Mouse (Mus musculus) adrenal gland, postnatal 4 days (tissue): Measurements from ENCODE around the gene Hs6st3. TPM values are rescaled to one million over a fixed set of nuclear protein-coding genes. Genes with fewer than 3 reads are reported as not detected.
A peak's percentile ranks its signal among the peaks of the same experiment; 100 is the strongest.

Experiments
- DNase-seq, 2 experiments: peaks; one replicate each; pipeline ENCODE4 v3.0.0; 2021 to 2022; ENCODE audit warnings: low spot score in 2 of 2, mixed read lengths in 2 of 2
- long read RNA-seq, 2 experiments: library from polyadenylated mRNA; stranded (forward); transcript quantifications; one replicate each; pipeline ENCODE4 v2.0.0; 2021
- total RNA-seq, 2 experiments: library from RNA; stranded (reverse); gene quantifications; 2 replicates each; pipeline ENCODE4 v1.2.3; 2021

Gene Hs6st3
- 1 to 10 TPM; 3.2 to 3.3 TPM for total RNA-seq
- long read RNA-seq, experiment 1: 0 reads
- long read RNA-seq, experiment 2, partial matches to known transcripts: 0 of 2 reads
- long read RNA-seq, experiment 2, other reads (novel, unspliced or antisense): 2 of 2 reads

- DNase-seq: peak in 1 of 2 experiments; percentile 11
These were observed at the start of gene Hs6st3 for GRCm38 (mm10) chr14:119137906-119138785. Gene Hs6st3, plus strand, starts transcription at chr14:119138341.

DNA sequence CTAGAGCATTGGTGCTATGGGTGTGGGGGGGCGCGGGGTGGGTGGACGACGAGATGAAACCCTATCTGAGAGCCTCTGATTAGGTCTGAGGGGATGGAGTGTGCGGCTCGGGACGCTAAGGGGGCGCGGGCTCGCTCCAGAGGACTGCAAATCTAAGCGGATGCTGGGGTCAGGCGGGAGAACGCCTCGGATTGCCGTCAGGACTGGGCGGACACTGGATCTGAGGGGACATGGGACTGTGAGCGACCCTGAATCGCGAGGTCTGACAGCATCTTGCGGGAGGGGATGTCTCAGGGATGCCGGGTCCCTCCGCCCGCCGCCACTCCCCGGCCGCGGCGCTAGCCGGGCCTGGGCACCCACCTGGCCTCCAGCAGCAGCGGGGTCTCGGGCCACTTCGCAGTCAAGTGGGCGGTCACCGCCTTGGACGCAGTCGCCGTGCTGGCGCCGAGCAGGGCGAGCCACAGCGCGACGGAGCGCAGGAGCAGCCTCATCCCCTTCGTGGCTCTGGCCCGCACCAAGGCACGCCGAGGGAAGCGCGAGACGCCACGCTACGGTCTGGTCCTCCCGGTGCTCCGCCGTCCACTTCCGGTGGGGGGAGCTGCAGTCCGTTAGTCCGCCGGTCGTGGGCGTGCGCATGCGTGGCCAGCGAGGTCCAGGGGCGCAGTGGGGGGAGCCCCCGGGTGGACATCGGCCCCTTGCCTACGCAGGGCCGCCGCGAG lies 39.1 kb upstream of the Hs6st3 start, which contains the start of gene Uggt2:
Uggt2 (minus strand) TSS at position 580 of the 719 bp plus-strand sequence.
- DNase-seq: peak; percentile 77 to 79

- DNase-seq: no peak
These were observed 38.6 kb upstream of the Hs6st3 start for GRCm38 (mm10) chr14:119099570-119099891.

GRCm38 (mm10) chr14:119107591-119107990 lies 30.6 kb upstream of the Hs6st3 start:
- DNase-seq: no peak

- no peak for DNase-seq
These were observed 29.3 kb upstream of the Hs6st3 start for GRCm38 (mm10) chr14:119108776-119109301.

DNA sequence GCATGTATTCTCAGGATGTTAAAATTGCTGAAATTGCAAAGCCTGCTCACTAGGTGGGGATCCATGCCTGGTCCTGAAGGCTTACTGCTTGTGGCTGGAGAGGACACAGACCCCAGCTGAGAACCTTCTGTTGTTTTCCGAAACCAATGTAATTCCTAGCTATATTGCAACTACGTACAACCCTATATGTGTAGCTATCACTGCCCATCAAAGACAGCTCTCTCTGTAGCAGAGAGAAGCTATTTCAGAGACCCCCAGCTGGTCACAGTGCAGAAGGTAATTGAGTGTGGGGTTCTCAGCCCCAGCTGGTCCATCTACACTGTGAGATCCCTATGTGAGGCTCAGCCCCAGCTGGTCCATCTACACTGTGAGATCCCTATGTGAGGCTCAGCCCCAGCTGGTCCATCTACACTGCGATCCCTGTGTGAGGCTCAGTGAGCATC lies 28.3 kb upstream of the Hs6st3 start:
- no peak for DNase-seq

DNA sequence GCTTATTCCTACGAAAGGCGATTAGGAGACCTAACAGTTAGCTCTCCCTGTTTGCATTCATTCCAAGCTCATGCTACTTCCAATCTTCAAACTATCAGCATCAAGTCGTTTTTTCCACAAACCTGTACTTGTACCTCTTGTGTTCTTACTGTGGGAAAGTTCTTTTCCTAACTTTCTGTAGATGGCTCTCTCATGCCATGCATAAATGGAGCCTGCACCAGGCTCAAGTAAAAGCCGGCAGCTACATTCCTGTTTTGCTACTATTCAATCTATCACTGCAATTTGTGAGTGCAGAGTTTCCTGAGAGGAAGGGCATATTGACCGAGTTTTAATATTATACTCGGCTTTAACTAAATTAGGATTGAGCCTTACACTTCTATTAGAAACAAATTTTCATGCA lies 25.6 kb upstream of the Hs6st3 start:
- DNase-seq: no peak

DNA sequence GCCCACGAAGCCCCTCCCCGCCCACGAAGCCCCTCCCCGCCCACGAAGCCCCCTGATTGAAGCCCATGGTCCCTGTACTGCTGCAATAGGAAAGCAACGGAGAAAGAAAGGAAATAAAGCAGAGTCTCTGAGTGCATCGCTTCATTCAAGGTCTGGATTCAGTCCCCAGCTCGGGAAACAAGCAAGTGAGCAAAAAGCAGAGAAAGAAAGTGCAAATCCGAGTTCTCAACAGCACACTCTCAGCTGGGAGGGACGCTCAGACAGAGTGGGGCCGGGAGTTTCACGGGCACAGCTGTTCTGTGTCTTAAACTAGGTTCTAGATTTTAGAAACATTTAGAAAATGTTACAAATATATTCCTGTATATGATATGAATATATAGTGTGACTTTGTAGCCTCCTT lies 14.6 kb upstream of the Hs6st3 start:
- no peak for DNase-seq

- no peak for DNase-seq
These were observed 14.1 kb upstream of the Hs6st3 start for GRCm38 (mm10) chr14:119124061-119124460.

GRCm38 (mm10) chr14:119125840-119126239 lies 12.3 kb upstream of the Hs6st3 start:
- no peak for DNase-seq

DNA sequence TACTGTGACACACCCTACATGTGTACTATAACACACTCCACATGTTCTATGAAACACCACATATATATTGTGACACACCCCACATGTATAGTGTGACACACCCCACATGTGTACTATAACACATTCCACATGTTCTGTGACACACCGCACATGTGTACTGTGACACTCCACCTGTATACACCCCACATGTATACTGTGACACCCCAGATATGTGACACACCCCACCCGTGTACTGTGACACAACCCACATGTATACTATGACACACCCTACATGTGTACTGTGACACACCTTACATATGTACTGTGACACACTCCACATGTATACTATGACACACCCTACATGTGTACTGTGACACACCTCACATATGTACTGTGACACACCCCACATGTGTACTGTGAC lies 10.8 kb upstream of the Hs6st3 start:
- no peak for DNase-seq

GRCm38 (mm10) chr14:119137512-119137905 lies 632 bp upstream of the Hs6st3 start:
- peak; percentile 22 to 40 for DNase-seq

GRCm38 (mm10) chr14:119138786-119139100 lies 602 bp downstream of the Hs6st3 start:
- DNase-seq: no peak

- no peak for DNase-seq
These were observed 1.3 kb downstream of the Hs6st3 start for GRCm38 (mm10) chr14:119139381-119139950.

GRCm38 (mm10) chr14:119153088-119153487 lies 14.9 kb downstream of the Hs6st3 start:
- DNase-seq: no peak

DNA sequence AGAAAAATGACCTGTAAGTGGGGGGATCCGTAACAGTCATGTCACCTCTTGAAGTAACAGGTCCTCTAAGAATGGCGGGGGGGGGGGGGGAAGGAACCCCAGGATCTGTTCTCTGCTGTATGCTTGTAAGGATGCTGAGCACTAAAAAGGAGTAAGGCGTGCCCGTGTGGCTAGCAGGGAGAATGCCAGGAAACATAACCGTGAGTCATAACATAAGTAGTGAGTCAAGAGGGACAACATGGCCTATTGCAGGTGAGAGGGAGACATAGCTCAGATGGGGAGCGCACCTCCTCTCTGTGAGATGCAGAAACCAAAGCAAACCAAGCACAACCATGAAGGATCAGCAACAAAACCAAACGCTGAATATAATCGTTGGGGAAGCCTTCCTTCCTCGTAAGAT lies 55.8 kb downstream of the Hs6st3 start:
- no peak for DNase-seq

GRCm38 (mm10) chr14:119203508-119203907 lies 65.4 kb downstream of the Hs6st3 start:
- no peak for DNase-seq

- no peak for DNase-seq
These were observed 77.6 kb downstream of the Hs6st3 start for GRCm38 (mm10) chr14:119215576-119216309.

DNA sequence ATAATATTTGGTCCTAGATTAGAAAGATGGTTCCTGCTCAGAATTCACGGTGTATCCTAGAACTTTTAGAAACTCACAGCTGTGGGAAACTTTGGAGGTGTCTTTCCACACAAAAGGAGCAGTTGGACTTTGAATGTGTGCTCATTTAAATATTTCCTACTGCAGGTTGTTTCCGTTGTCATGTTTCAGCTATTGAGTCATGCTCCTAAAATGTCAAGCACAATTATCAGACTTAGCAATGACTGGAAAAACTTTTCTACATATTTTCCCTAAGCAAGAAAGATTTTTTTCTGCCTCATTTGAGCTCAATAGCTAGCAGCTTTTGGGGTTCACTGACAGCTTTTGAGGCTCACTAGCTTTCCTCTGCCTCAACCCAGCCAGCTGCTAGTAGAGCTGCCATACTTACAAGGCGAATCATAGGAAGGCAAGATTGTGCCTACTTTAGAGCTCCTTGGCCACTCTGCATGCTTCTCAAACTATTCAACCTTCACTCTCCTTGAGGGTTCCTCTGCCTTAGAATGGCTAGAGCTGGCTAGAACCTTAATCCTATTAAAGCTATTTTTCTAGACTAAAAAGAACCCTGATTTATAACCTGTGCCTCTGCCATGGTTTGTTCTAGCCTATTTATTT lies 89.7 kb downstream of the Hs6st3 start:
- DNase-seq: no peak

DNA sequence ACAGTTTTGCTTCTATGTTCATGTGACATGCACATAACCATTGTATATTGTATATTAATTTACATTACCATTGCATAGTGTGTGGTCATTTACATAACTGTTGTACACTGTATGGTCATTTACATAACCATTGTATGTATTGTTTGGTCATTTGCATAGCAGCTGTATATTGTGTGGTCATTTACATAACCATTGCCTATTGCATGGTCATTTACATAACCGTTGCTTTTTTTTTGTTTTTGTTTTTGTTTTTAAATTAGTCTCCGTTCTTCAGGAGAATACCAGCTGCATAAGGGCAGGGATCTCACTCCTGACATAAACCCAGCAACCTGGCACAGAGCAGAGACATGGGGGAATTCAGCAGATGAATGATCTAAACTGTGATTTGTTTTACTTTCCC lies 95.5 kb downstream of the Hs6st3 start:
- DNase-seq: no peak
